Mouse (Mus musculus): ENCODE data around the gene Cenpm.

DNA sequence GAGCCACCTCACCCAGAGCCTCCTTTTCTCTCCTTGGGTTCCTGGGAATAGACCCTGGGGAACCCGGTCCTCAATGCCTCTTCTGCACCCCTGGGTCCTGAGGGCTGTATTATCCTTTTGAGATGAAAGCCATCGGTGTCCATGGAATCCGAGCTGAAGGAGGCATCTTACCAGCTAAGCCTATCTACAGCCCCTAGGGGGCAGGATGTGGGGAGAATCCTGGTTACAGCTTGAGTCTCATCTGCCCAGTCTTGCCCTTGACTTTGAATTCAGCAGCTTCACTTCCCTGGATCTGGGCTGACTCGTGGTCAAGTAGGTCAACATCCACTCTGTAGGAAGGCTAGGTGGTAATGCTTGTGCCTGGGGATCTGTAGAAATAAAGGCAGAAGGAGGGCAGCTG lies 10.7 kb upstream of the Cenpm start:
- TF ChIP-seq CTCF (IDR thresholded peaks at IDR 0.05; ENCODE audit: insufficient read depth, low read depth, low read length) (peak; percentile 46), POLR2A (IDR thresholded peaks at IDR 0.05; ENCODE audit: insufficient read depth, low read depth, low read length) (0 out of 2 replicates have a peak, but pooled peaks have one; percentile 13)

Measured in olfactory bulb, adult 2 months (tissue).